Mouse (Mus musculus) kidney, adult 2 months (tissue): ENCODE results near the gene Arap1. TPM values are rescaled to one million over a fixed set of nuclear protein-coding genes. Genes with fewer than 3 reads are reported as not detected.
A peak's percentile ranks its signal among the peaks of the same experiment; 100 is the strongest.

Experiments used
- DNase-seq: peaks from one replicate; pipeline ENCODE4 v3.0.0; 2021
- H3K27ac ChIP-seq: fragments of 200-500 bp; 2 replicates; pipeline ENCODE4 v1.5.1; 2012; ENCODE audit warnings: low read depth, low read length, control low read depth, inconsistent platforms; ENCODE audit not compliant: insufficient read depth
- H3K27me3 ChIP-seq: fragments of 200-500 bp; replicated peaks from 2 replicates; pipeline ENCODE4 v1.6.1; 2012; ENCODE audit warnings: mild to moderate bottlenecking, moderate library complexity, low read length, inconsistent platforms; ENCODE audit not compliant: control insufficient read depth, insufficient read depth
- H3K36me3 ChIP-seq: fragments of 200-500 bp; 2 replicates; pipeline ENCODE4 v1.6.1; 2012; ENCODE audit warnings: mild to moderate bottlenecking, moderate library complexity, low read length, inconsistent platforms; ENCODE audit not compliant: control insufficient read depth, insufficient read depth
- H3K4me1 ChIP-seq: fragments of 200-500 bp; 2 replicates; pipeline ENCODE4 v1.6.1; 2011; ENCODE audit warnings: low read length; ENCODE audit not compliant: control insufficient read depth, insufficient read depth
- H3K4me3 ChIP-seq: fragments of 200-500 bp; 2 replicates; pipeline ENCODE4 v1.5.1; 2011; ENCODE audit warnings: mild to moderate bottlenecking, low read depth, low read length, control low read depth; ENCODE audit not compliant: insufficient read depth
- CTCF ChIP-seq: fragments of 200-500 bp; conservative IDR thresholded peaks from 2 replicates; pipeline ENCODE4 v1.5.1; 2011; ENCODE audit warnings: low read depth, mild to moderate bottlenecking, control low read depth, low read length, moderate library complexity, mixed read lengths; ENCODE audit not compliant: insufficient read depth, insufficient read length
- POLR2A ChIP-seq: fragments of 200-500 bp; IDR thresholded peaks from one replicate; pipeline ENCODE4 v1.6.1; 2011; ENCODE audit warnings: low read depth, low read length, control low read depth
- WGBS: fragments of 180-500 bp; shearing (Covaris S2); methylation state at CpG from one replicate; pipeline ENCODE4 v1.1.7; 2018; 5-methylcytosine and 5-hydroxymethylcytosine counted together
- polyA plus RNA-seq: library from polyadenylated mRNA; depleted of rRNA; stranded (reverse); fragments of >200 nt; gene quantifications from 2 replicates; pipeline ENCODE4 v1.2.3, GENCODE M21; 2012

The Arap1 gene
- polyA plus RNA-seq, 1 experiment, result 69.7 TPM

DNA sequence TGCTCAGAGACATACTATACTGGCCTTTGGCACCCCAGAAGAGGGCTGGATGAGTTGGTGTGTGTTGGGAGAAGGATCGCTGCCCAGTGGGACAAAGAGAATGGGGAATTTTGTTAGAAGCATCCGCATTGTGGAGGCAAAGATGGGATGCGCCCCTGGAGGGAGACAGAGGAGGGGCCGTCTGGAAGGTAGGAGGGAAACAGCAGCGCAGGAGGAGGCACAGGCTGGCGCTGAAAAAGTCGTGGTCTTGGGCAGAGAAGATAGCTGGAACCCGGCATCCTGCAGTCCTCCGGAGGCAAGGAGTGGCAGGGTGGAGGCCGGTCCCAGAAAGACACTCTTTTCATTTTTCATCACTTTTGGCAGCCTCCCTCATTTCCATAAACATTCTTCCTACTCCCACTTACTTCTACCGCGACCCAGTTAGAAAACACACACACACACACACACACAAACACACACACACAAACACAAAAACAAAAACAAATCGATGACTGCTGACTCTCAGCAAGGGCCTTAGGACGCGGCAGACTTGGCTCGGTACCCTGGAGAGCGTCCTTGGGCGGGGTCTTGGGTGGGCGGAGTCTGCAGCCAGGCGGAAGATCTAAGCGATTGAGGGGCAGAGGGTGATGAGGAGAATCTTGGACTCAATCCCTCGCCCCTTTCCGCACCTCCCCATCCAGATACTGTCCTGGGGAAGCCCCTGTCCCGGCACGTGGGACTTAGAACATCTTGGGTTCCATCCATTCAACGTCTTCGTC, 71.3 kb downstream of the Arap1 start:
- no peak for DNase-seq
- WGBS, result 5% methylated on average over 27 of the region's 27 CpGs
- no peak overlapping the region for H3K27ac ChIP-seq
- H3K4me1 ChIP-seq, result no peaks in the 10 kb centered on the region
- no peak overlapping the region for H3K4me3 ChIP-seq
- no peaks in the 10 kb centered on the region for H3K36me3 ChIP-seq
- no peaks in the 10 kb centered on the region for H3K27me3 ChIP-seq
- no peak for TF ChIP-seq CTCF

- Histone ChIP-seq H3K4me3 (no peak within 1 kb of the TSS), H3K36me3 (no peaks in the 10 kb centered on the region), H3K27ac (no peak within 1 kb of the TSS), H3K27me3 (no peaks in the 10 kb centered on the region), H3K4me1 (no peaks in the 10 kb centered on the region)
- DNase-seq, result no peak
- 14% methylated on average over 6 of the region's 6 CpGs for WGBS
- TF ChIP-seq CTCF (no peak), POLR2A (no peak)
Observed at GRCm38 (mm10) chr7:101421529-101421928, 73.7 kb downstream of the Arap1 start, which contains the start of gene Pde2a. Pde2a (plus strand) TSS chr7:101421691.

DNA sequence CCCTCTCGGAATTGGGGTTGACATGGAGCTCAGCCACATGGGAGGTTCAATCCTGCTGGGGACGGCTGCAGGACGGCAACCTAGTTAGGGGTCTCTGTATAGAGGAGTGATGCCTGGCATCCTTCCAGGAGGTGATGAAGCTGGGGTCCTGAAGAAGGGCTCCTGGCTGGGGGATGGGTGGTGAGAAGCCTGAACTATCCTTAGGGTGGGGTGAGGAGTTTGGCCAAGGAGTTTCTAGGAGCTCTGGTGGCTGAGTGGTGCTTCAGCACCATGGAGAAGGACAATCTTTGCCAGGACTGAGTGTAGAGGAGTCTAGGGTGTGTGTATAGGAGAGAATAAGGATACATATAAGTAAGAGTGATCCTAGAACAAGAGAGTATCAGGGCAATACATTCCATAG, 74.2 kb downstream of the Arap1 start:
- no peak for TF ChIP-seq POLR2A
- Histone ChIP-seq H3K4me3 (no peak overlapping the region), H3K4me1 (no peaks in the 10 kb centered on the region), H3K36me3 (no peaks in the 10 kb centered on the region), H3K27me3 (no peaks in the 10 kb centered on the region), H3K27ac (no peak overlapping the region)
- WGBS, result 36% methylated on average over 3 of the region's 3 CpGs
- no peak for DNase-seq

- 88% methylated on average over 8 of the region's 8 CpGs for WGBS
- no peak overlapping the region for H3K27ac ChIP-seq
- TF ChIP-seq CTCF, result no peak
- TF ChIP-seq POLR2A, result no peak
Observed at GRCm38 (mm10) chr7:101422646-101423045, 74.8 kb downstream of the Arap1 start.

GRCm38 (mm10) chr7:101423970-101424369, 76.1 kb downstream of the Arap1 start:
- Histone ChIP-seq H3K27me3 (no peaks in the 10 kb centered on the region), H3K36me3 (no peaks in the 10 kb centered on the region), H3K27ac (no peak overlapping the region), H3K4me1 (no peaks in the 10 kb centered on the region), H3K4me3 (no peak overlapping the region)
- TF ChIP-seq POLR2A (no peak), CTCF (no peak)
- 53% methylated on average over 6 of the region's 6 CpGs for WGBS
- DNase-seq, result no peak

More at GRCm38 (mm10) chr7:101422646-101423045, 74.8 kb downstream of the Arap1 start:
- H3K27me3 ChIP-seq, result no peaks in the 10 kb centered on the region
- H3K36me3 ChIP-seq, result no peaks in the 10 kb centered on the region
- DNase-seq, result no peak
- H3K4me1 ChIP-seq, result no peaks in the 10 kb centered on the region
- no peak overlapping the region for H3K4me3 ChIP-seq

DNA sequence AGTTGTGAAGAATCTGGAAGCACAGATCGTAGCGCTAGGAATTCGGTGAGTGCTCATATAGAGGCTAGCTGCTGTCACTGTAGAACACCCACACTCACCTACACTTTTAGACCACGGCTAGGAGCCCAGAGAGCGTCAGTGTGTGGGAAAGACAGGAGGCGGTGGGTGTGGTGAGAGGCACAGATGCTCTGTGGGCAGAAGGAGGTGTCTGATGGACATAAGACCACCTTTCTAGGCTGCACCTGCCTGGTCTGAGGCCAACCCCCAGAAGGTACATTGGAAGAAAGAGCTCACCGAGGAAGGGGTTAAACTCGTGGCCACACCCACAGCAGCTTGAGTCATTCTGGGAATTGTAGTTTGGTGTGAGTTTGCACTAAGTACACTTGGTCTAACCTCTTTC, 78.8 kb downstream of the Arap1 start:
- H3K27ac ChIP-seq, result no peak overlapping the region
- no peaks in the 10 kb centered on the region for H3K4me1 ChIP-seq
- H3K36me3 ChIP-seq, result no peaks in the 10 kb centered on the region
- no peak overlapping the region for H3K4me3 ChIP-seq
- no peak for DNase-seq
- WGBS, result 78% methylated on average over 8 of the region's 8 CpGs
- no peaks in the 10 kb centered on the region for H3K27me3 ChIP-seq
- no peak for TF ChIP-seq CTCF
- TF ChIP-seq POLR2A, result no peak

DNA sequence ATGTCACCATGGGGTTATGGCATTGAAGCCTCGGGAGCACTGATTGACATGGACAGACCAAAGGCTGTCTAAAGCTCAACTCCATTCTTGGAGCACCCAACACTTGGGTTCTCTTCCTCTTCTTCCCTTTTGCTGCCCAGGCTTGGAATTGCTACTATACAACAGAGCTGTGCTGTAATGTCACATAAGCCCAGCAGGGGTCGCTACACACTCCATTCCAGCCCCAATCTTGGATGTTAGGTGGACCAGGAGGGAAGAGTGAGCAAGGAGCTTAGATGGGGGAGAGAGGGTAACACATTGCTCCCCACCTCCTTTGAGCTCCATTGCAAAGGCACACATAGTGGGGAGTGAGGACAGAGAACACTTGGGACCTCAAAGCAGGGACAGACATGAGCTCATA, 79.9 kb downstream of the Arap1 start:
- 17% methylated on average over 2 of the region's 2 CpGs for WGBS
- TF ChIP-seq CTCF (peak; percentile 78), POLR2A (no peak)
- DNase-seq, result no peak

More for the DNA sequence above, 79.9 kb downstream of the Arap1 start:
- Histone ChIP-seq H3K27ac (no peak overlapping the region), H3K36me3 (no peaks in the 10 kb centered on the region), H3K4me3 (no peak overlapping the region), H3K27me3 (no peaks in the 10 kb centered on the region), H3K4me1 (no peaks in the 10 kb centered on the region)
